Mouse (Mus musculus): ENCODE data around the gene Vmn2r115.
"Not testable (repeated sequence)": the region's sequence is repeated elsewhere in the genome, so short reads cannot be mapped to it uniquely, and the experiment has no call there.

Vmn2r115 gene

DNA sequence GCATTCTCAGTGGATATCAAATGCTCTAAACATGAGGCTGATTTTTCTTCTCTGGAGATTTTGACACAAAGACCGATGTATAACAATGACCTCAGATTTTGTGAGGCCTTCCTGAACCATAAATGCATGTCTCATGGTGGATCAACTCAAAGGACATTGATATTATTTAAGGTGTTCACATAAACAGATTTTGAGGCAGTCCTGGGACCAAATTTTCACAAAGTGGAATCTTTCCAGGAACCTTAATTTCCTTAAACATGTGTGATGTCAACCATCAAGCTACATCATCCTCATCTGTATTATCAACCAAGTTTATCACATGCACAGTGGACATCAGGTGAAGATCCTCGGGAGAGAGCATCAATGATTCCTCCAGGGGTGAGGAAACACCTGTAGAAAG, at the start of gene Vmn2r115:
Gene Vmn2r115 (plus strand): TSS at position 301 of the 400 bp plus-strand sequence.
- not testable (repeated sequence) for DNase-seq

- DNase-seq = not testable (repeated sequence)
Measured at GRCm38 (mm10) chr17:23312437-23312836, 31.1 kb upstream of the Vmn2r115 start, which contains the start of gene Vmn2r114. Gene Vmn2r114 (minus strand): TSS chr17:23312537.

DNA sequence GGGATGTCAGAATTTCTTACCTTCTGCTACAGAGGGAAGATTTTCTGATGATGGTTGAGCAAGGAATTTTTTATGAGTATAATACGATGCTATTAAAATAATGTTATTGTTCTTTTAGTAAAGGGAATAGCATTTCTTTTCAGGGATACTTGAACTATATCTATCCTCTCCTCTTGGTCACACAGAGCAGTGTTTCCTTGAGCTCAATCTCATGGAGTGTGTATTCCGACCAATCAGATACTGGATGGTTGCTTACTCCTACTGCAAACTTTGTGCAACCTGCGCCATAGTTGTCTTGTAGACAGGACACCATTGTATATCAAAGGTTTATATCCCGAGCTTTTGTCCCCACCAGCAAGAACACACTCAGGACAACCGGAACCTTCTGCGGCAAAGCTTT, 12.9 kb upstream of the Vmn2r115 start:
- DNase-seq = no peak

GRCm38 (mm10) chr17:23351644-23352043, 8.1 kb downstream of the Vmn2r115 start:
- no peak for DNase-seq

GRCm38 (mm10) chr17:23384304-23384703, 40.8 kb downstream of the Vmn2r115 start, which contains the start of gene Vmn2r116:
Gene Vmn2r116 (plus strand): TSS chr17:23384604.
- not testable (repeated sequence) for DNase-seq
